Mouse (Mus musculus) bone marrow, adult 2 months (tissue): ENCODE measurements around the gene Cpb1.

Experiments
- CTCF ChIP-seq: fragments of 200-500 bp; IDR thresholded peaks from 2 replicates; pipeline ENCODE4 v1.5.1; 2011; ENCODE audit warnings: low read length, control low read depth; ENCODE audit not compliant: control insufficient read depth, insufficient read depth
- POLR2A ChIP-seq: fragments of 200-500 bp; IDR thresholded peaks from 2 replicates; pipeline ENCODE4 v1.6.1; 2011; ENCODE audit warnings: low read depth, mild to moderate bottlenecking, control low read depth, low read length, borderline replicate concordance; ENCODE audit not compliant: control insufficient read depth

GRCm38 (mm10) chr3:20239741-20240140 lies 35.8 kb downstream of the Cpb1 start:
- TF ChIP-seq CTCF (no peak), POLR2A (no peak)
